Mouse (Mus musculus): ENCODE data around the gene Olfr457. TPM values are rescaled to one million over a fixed set of nuclear protein-coding genes. Genes with fewer than 3 reads are reported as not detected.

Olfr457 gene
- polyA plus RNA-seq, 1 experiment: not detected

GRCm38 (mm10) chr6:42421439-42421838 lies 54.7 kb downstream of the Olfr457 start:
- Histone ChIP-seq H3K4me3 (ENCODE audit: low read depth, low read length) (no peak overlapping the region), H3K9me3 (replicated peaks; ENCODE audit: control insufficient read depth, insufficient read depth, low read length, poor library complexity, severe bottlenecking) (no peaks in the 10 kb centered on the region), H3K27me3 (ENCODE audit: control insufficient read depth, insufficient read depth, low read length, poor library complexity, severe bottlenecking) (no peaks in the 10 kb centered on the region), H3K27ac (ENCODE audit: insufficient read depth, low read length) (no peak overlapping the region), H3K36me3 (ENCODE audit: control insufficient read depth, insufficient read depth, low read length, poor library complexity, severe bottlenecking) (no peaks in the 10 kb centered on the region), H3K9ac (ENCODE audit: low read depth, poor library complexity, severe bottlenecking) (no peak overlapping the region), H3K4me1 (ENCODE audit: control insufficient read depth, insufficient read depth, low read length) (no peaks in the 10 kb centered on the region)
- TF ChIP-seq CTCF (IDR thresholded peaks at IDR 0.05; ENCODE audit: low read depth, low read length): no peak
- TF ChIP-seq POLR2A (IDR thresholded peaks at IDR 0.05; ENCODE audit: insufficient read depth, low read length): no peak
- no peak for TF ChIP-seq EP300 (IDR thresholded peaks at IDR 0.05; ENCODE audit: insufficient read depth, low read depth, low read length)

- Histone ChIP-seq H3K4me3 (ENCODE audit: low read depth, low read length) (no peak overlapping the region), H3K36me3 (ENCODE audit: control insufficient read depth, insufficient read depth, low read length, poor library complexity, severe bottlenecking) (no peaks in the 10 kb centered on the region), H3K9me3 (replicated peaks; ENCODE audit: control insufficient read depth, insufficient read depth, low read length, poor library complexity, severe bottlenecking) (no peaks in the 10 kb centered on the region), H3K27me3 (ENCODE audit: control insufficient read depth, insufficient read depth, low read length, poor library complexity, severe bottlenecking) (no peaks in the 10 kb centered on the region), H3K27ac (ENCODE audit: insufficient read depth, low read length) (no peak overlapping the region), H3K9ac (ENCODE audit: low read depth, poor library complexity, severe bottlenecking) (no peak overlapping the region), H3K4me1 (ENCODE audit: control insufficient read depth, insufficient read depth, low read length) (no peaks in the 10 kb centered on the region)
- TF ChIP-seq CTCF (IDR thresholded peaks at IDR 0.05; ENCODE audit: low read depth, low read length): no peak
- no peak for TF ChIP-seq EP300 (IDR thresholded peaks at IDR 0.05; ENCODE audit: insufficient read depth, low read depth, low read length)
- no peak for TF ChIP-seq POLR2A (IDR thresholded peaks at IDR 0.05; ENCODE audit: insufficient read depth, low read length)
These were observed 56.7 kb downstream of the Olfr457 start for GRCm38 (mm10) chr6:42419443-42419842.

Other genes starting within 250 kb of the Olfr457 start
- gene Gstk1, start 230.4 kb downstream of the Olfr457 start, polyA plus RNA-seq (2011; ENCODE audit: insufficient read depth, insufficient read length, low read depth, missing spikeins): 14.8 and 15.0 TPM in 2 replicates
- gene Tmem139, start 214.4 kb downstream of the Olfr457 start, polyA plus RNA-seq (2011; ENCODE audit: insufficient read depth, insufficient read length, low read depth, missing spikeins): 1.9 and 2.1 TPM in 2 replicates
- 37.3 and 37.8 TPM in 2 replicates for gene Casp2, start 211.3 kb downstream of the Olfr457 start, polyA plus RNA-seq (2011; ENCODE audit: insufficient read depth, insufficient read length, low read depth, missing spikeins)
- 4.5 and 7.0 TPM in 2 replicates for gene Clcn1, start 189.7 kb downstream of the Olfr457 start, polyA plus RNA-seq (2011; ENCODE audit: insufficient read depth, insufficient read length, low read depth, missing spikeins)
- gene Fam131b, start 151.7 kb downstream of the Olfr457 start, polyA plus RNA-seq (2011; ENCODE audit: insufficient read depth, insufficient read length, low read depth, missing spikeins): 0.63 and 1.3 TPM in 2 replicates
- 42.6 and 52.2 TPM in 2 replicates for gene Zyx, start 126.7 kb downstream of the Olfr457 start, polyA plus RNA-seq (2011; ENCODE audit: insufficient read depth, insufficient read length, low read depth, missing spikeins)
- 19.3 and 20.6 TPM in 2 replicates for gene Epha1, start 103.1 kb downstream of the Olfr457 start, polyA plus RNA-seq (2011; ENCODE audit: insufficient read depth, insufficient read length, low read depth, missing spikeins)
- 1.5 TPM in 1 of 2 replicates, not detected in the other for gene Tas2r143, start 76.1 kb downstream of the Olfr457 start, polyA plus RNA-seq (2011; ENCODE audit: insufficient read depth, insufficient read length, low read depth, missing spikeins)
- gene Tas2r135, start 70.9 kb downstream of the Olfr457 start, polyA plus RNA-seq (2011; ENCODE audit: insufficient read depth, insufficient read length, low read depth, missing spikeins): not detected in 2 replicates
- gene Tas2r126, start 41.8 kb downstream of the Olfr457 start, polyA plus RNA-seq (2011; ENCODE audit: insufficient read depth, insufficient read length, low read depth, missing spikeins): not detected in 2 replicates
- gene Olfr458, start 11.1 kb downstream of the Olfr457 start, polyA plus RNA-seq (2011; ENCODE audit: insufficient read depth, insufficient read length, low read depth, missing spikeins): not detected in 2 replicates
- gene Olfr456, start 10.9 kb upstream of the Olfr457 start, polyA plus RNA-seq (2011; ENCODE audit: insufficient read depth, insufficient read length, low read depth, missing spikeins): not detected in 2 replicates
- gene Olfr455, start 71.3 kb upstream of the Olfr457 start, polyA plus RNA-seq (2011; ENCODE audit: insufficient read depth, insufficient read length, low read depth, missing spikeins): not detected in 2 replicates
- gene Tcaf3, start 121.4 kb upstream of the Olfr457 start, polyA plus RNA-seq (2011; ENCODE audit: insufficient read depth, insufficient read length, low read depth, missing spikeins): not detected in 2 replicates
- 3.4 and 4.5 TPM in 2 replicates for gene Tcaf2, start 168.9 kb upstream of the Olfr457 start, polyA plus RNA-seq (2011; ENCODE audit: insufficient read depth, insufficient read length, low read depth, missing spikeins)
- gene Tcaf1, start 233.8 kb upstream of the Olfr457 start, polyA plus RNA-seq (2011; ENCODE audit: insufficient read depth, insufficient read length, low read depth, missing spikeins): 25.2 and 35.6 TPM in 2 replicates

Data from ES-Bruce4 (cell line).